Mouse (Mus musculus) left cerebral cortex, adult 2 months (tissue): Measurements from ENCODE around the gene Camk2g. TPM values are rescaled to one million over a fixed set of nuclear protein-coding genes. Genes with fewer than 3 reads are reported as not detected.
A peak's percentile ranks its signal among the peaks of the same experiment; 100 is the strongest.

Source experiments
- DNase-seq, 2 experiments: peaks; one replicate each; pipeline ENCODE4 v3.0.0; 2021 to 2022; ENCODE audit warnings: low spot score in 2 of 2, mixed read lengths in 1 of 2; ENCODE audit errors: extremely low spot score in 1 of 2
- H3K27ac ChIP-seq: fragments of 200-600 bp; 2 replicates; pipeline ENCODE4 v1.8.1; 2022
- H3K4me3 ChIP-seq: fragments of 200-600 bp; 2 replicates; pipeline ENCODE4 v1.8.1; 2022
- CTCF ChIP-seq: fragments of 200-600 bp; IDR thresholded peaks from 2 replicates; pipeline ENCODE4 v1.8.1; 2022; ENCODE audit warnings: antibody characterized with exemption, mild to moderate bottlenecking, moderate library complexity
- intact Hi-C: fragments of 180-260 bp; cut with DNase I; formaldehyde crosslinking; loops from one replicate; pipeline ENCODE4 v1.15.1; 2025
- microRNA-seq, 2 experiments: library from miRNA; unstranded; fragments of <30 nt; microRNA quantifications; one replicate each; pipeline ENCODE4 v1.2.0; 2021
- total RNA-seq, 2 experiments: library from RNA; stranded (reverse); gene quantifications; 2 replicates each; pipeline ENCODE4 v1.2.3; 2021

Camk2g gene
- total RNA-seq, 2 experiments from 2014 or later, result 328 to 345 TPM

GRCm38 (mm10) chr14:20694185-20694883, 99.6 kb downstream of the Camk2g start:
- intact Hi-C loops, result no loop called here
- Histone ChIP-seq H3K27ac (peak overlapping the region; percentile 99), H3K4me3 (peak overlapping the region; percentile 99)
- DNase-seq, result no peak
- no peak for TF ChIP-seq CTCF

- no peak overlapping the region for H3K4me3 ChIP-seq
- H3K27ac ChIP-seq, result peak overlapping the region; percentile 99; the same call in 1 of the 2 replicates
- intact Hi-C loops, result no loop called here
- no peak for DNase-seq
- TF ChIP-seq CTCF, result no peak
These were observed 100.2 kb downstream of the Camk2g start for GRCm38 (mm10) chr14:20693589-20694101.

GRCm38 (mm10) chr14:20691772-20692171, 102.1 kb downstream of the Camk2g start:
- H3K27ac ChIP-seq, result no peak overlapping the region
- TF ChIP-seq CTCF, result no peak
- no peak for DNase-seq
- no peak overlapping the region for H3K4me3 ChIP-seq
- intact Hi-C loops, result no loop called here

GRCm38 (mm10) chr14:20689009-20689408, 104.9 kb downstream of the Camk2g start:
- intact Hi-C loops, result no loop called here
- no peak for DNase-seq
- no peak for TF ChIP-seq CTCF
- Histone ChIP-seq H3K27ac (no peak overlapping the region), H3K4me3 (no peak overlapping the region)

DNA sequence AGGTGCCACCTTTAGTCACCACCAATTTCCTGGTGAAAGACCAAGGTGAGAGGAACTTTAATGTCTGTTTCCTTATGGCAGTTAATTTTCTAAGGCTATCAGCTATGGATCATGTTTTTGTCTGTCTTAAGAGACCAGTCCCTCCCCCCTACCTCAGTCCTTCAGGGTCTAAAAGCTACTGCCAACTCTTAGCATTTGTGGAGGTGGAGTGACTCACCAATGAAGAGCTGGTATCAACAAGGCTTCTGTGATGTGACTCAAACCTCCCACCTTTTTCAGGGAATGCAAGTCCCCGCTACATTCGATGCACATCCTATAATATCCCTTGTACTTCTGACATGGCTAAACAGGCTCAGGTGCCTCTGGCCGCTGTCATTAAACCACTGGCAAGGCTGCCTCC, 107.3 kb downstream of the Camk2g start:
- TF ChIP-seq CTCF, result no peak
- intact Hi-C loops, result no loop called here
- DNase-seq, result no peak
- H3K27ac ChIP-seq, result no peak overlapping the region
- no peak overlapping the region for H3K4me3 ChIP-seq

Small RNA genes lying within 50 kb of the gene (microRNA-seq; reads per million reads assigned to microRNA genes)
- gene Mir6946, result 0.72 to 0.73 reads per million in 2 experiments

Other genes starting within 250 kb of the Camk2g start
- gene Ppp3cb, start 247.5 kb downstream of the Camk2g start, total RNA-seq, result 100 to 1,000 TPM; 267 to 280 TPM
- gene Usp54, start 153.0 kb downstream of the Camk2g start, total RNA-seq, result 10 to 100 TPM; 42.2 to 48.8 TPM
- not detected for gene Myoz1, start 137.5 kb downstream of the Camk2g start, total RNA-seq
- gene Synpo2l, start 125.7 kb downstream of the Camk2g start, total RNA-seq, result under 1 TPM; 0.21 to 0.23 TPM
- 100 to 1,000 TPM; 113 to 115 TPM for gene Sec24c, start 119.8 kb downstream of the Camk2g start, total RNA-seq
- gene Fut11, start 99.1 kb downstream of the Camk2g start, total RNA-seq, result 10 to 100 TPM; 17.6 to 18.2 TPM
- 10 to 100 TPM; 47.3 to 48.1 TPM for gene Chchd1, start 91.1 kb downstream of the Camk2g start, total RNA-seq
- gene Zswim8, start 86.5 kb downstream of the Camk2g start, total RNA-seq, result 100 to 1,000 TPM; 176 to 180 TPM
- gene Ndst2, start 59.5 kb downstream of the Camk2g start, total RNA-seq, result 10 to 100 TPM; 15.5 to 17.7 TPM
- gene Plau, start 42.6 kb upstream of the Camk2g start, total RNA-seq, result 1 to 10 TPM; 6.5 to 9.6 TPM
- 10 to 100 TPM; 23.7 to 25.0 TPM for gene Vcl, start 135.3 kb upstream of the Camk2g start, total RNA-seq